In genomic region chr1:163406203-163406602, GRCm38 (mm10) we compare ENCODE assay signal across 36 mouse cellular contexts.
"Had no signal": no experiment of that assay in that cellular context is flagged by ENCODE, and none has a peak within 500 bp of the region (broad histone marks: within the 10 kb centered on the region; RNA-seq: fewer than 3 reads in every experiment).

No protein-coding gene starts in this region.

- DNase-seq: heart, postnatal 10 days; heart, postnatal 14 days; heart, postnatal 36 days; heart, postnatal 4 days; kidney, adult 11 months; kidney, adult 18-20 months; kidney, adult 2 months; kidney, adult 8-10 months; kidney, adult 9 months; kidney, postnatal 10 days; kidney, postnatal 14 days; kidney, postnatal 25 days; kidney, postnatal 36 days; kidney, postnatal 4 days; layer of hippocampus, adult 9-11 months; layer of hippocampus, postnatal 36 days had no signal

- H3K4me2 ChIP-seq: heart, embryonic 11.5 days; heart, embryonic 12.5 days; heart, embryonic 13.5 days; heart, embryonic 15.5 days; hindbrain, embryonic 12.5 days; hindbrain, embryonic 13.5 days; hindbrain, embryonic 14.5 days; hindbrain, embryonic 15.5 days; intestine, embryonic 15.5 days; kidney, embryonic 15.5 days had no signal

- H3K36me3 ChIP-seq: heart, embryonic 10.5 days; heart, embryonic 12.5 days; heart, embryonic 13.5 days; heart, embryonic 15.5 days; hindbrain, embryonic 10.5 days; hindbrain, embryonic 12.5 days; hindbrain, embryonic 13.5 days; hindbrain, embryonic 15.5 days; intestine, embryonic 15.5 days; kidney, embryonic 15.5 days had no signal

- H3K9ac ChIP-seq: heart, embryonic 12.5 days; heart, embryonic 13.5 days; heart, embryonic 15.5 days; hindbrain, embryonic 12.5 days; hindbrain, embryonic 13.5 days; hindbrain, embryonic 14.5 days; hindbrain, embryonic 15.5 days; intestine, embryonic 15.5 days; kidney, embryonic 15.5 days had no signal

- H3K4me3 ChIP-seq: heart, embryonic 10.5 days; heart, embryonic 12.5 days; heart, embryonic 13.5 days; heart, embryonic 15.5 days; hindbrain, embryonic 10.5 days; hindbrain, embryonic 12.5 days; hindbrain, embryonic 13.5 days; hindbrain, embryonic 15.5 days; intestine, embryonic 15.5 days; kidney, embryonic 15.5 days; layer of hippocampus, adult 2 months; left cerebral cortex, adult 2 months had no signal

- H3K27me3 ChIP-seq: heart, embryonic 13.5 days; heart, embryonic 15.5 days; hindbrain, embryonic 12.5 days; intestine, embryonic 15.5 days; kidney, embryonic 15.5 days had no signal

- H3K9me3 ChIP-seq: heart, embryonic 10.5 days; heart, embryonic 12.5 days; heart, embryonic 13.5 days; heart, embryonic 15.5 days; hindbrain, embryonic 10.5 days; hindbrain, embryonic 12.5 days; hindbrain, embryonic 13.5 days; hindbrain, embryonic 15.5 days; intestine, embryonic 15.5 days; kidney, embryonic 15.5 days had no signal

- H3K27ac ChIP-seq: heart, embryonic 10.5 days; heart, embryonic 13.5 days; heart, embryonic 15.5 days; hindbrain, embryonic 10.5 days; hindbrain, embryonic 12.5 days; hindbrain, embryonic 13.5 days; hindbrain, embryonic 14.5 days; hindbrain, embryonic 15.5 days; hindbrain, postnatal 0 days; intestine, embryonic 15.5 days; kidney, embryonic 15.5 days; kidney, postnatal 0 days; layer of hippocampus, adult 2 months; left cerebral cortex, adult 2 months had no signal

- ATAC-seq: hindbrain, embryonic 16.5 days; hindbrain, postnatal 0 days; inflammation-experienced regulatory T-cells, adult 6 months; intestine, embryonic 15.5 days; intestine, embryonic 16.5 days; intestine, postnatal 0 days had no signal
